Mouse (Mus musculus) heart, embryonic 10.5 days (tissue): ENCODE measurements around the gene Nipbl. TPM values are rescaled to one million over a fixed set of nuclear protein-coding genes. Genes with fewer than 3 reads are reported as not detected.
A peak's percentile ranks its signal among the peaks of the same experiment; 100 is the strongest.

Source experiments
- DNase-seq: peaks from one replicate; pipeline ENCODE4 v3.0.0-alpha.2; 2017; ENCODE audit warnings: low spot score
- H3K27ac ChIP-seq: fragments of 300-500 bp; sonication (generic); 2 replicates; pipeline ENCODE4 v1.5.1; 2016; ENCODE audit warnings: mild to moderate bottlenecking
- H3K27me3 ChIP-seq: fragments of 300-500 bp; sonication (generic); 2 replicates; pipeline ENCODE4 v1.6.1; 2016; ENCODE audit warnings: mild to moderate bottlenecking; ENCODE audit not compliant: poor library complexity, insufficient read depth, severe bottlenecking
- H3K36me3 ChIP-seq: fragments of 300-500 bp; sonication (generic); 2 replicates; pipeline ENCODE4 v1.6.1; 2016; ENCODE audit warnings: mild to moderate bottlenecking, moderate library complexity
- H3K4me1 ChIP-seq: fragments of 300-500 bp; sonication (generic); 2 replicates; pipeline ENCODE4 v1.6.1; 2016; ENCODE audit warnings: mild to moderate bottlenecking
- H3K4me3 ChIP-seq: fragments of 300-500 bp; sonication (generic); 2 replicates; pipeline ENCODE4 v1.5.1; 2016; ENCODE audit warnings: mild to moderate bottlenecking, moderate library complexity
- H3K9me3 ChIP-seq: fragments of 300-500 bp; sonication (generic); 2 replicates; pipeline ENCODE4 v1.6.1; 2016; ENCODE audit warnings: mild to moderate bottlenecking, moderate library complexity
- WGBS: fragments of 180-500 bp; shearing (Covaris S2); methylation state at CpG from one replicate; pipeline ENCODE4 v1.1.7; 2016; 5-methylcytosine and 5-hydroxymethylcytosine counted together
- polyA plus RNA-seq: library from polyadenylated mRNA; unstranded; fragments of >200 nt; fragmentation: Nextera tagmentation; extraction: Ambion mirVana; gene quantifications from 2 replicates; pipeline ENCODE4 v1.2.1, GENCODE M21; 2016

The Nipbl gene
- polyA plus RNA-seq, 1 experiment from 2014 or later, result 15.1 TPM

GRCm38 (mm10) chr15:8444890-8445597 lies 781 bp upstream of the Nipbl start:
- H3K4me1 ChIP-seq, result peaks cover 8% of the 10 kb centered on the region; the same call in 1 of the 2 replicates
- peak; percentile 93 for DNase-seq

GRCm38 (mm10) chr15:8443168-8443925 lies 916 bp downstream of the Nipbl start:
- H3K4me3 ChIP-seq, result peak overlapping the region; percentile 94
- no peak for DNase-seq
- no peaks in the 10 kb centered on the region for H3K9me3 ChIP-seq
- no peaks in the 10 kb centered on the region for H3K36me3 ChIP-seq
- under 1% methylated on average over 40 of the region's 40 CpGs for WGBS
- H3K27me3 ChIP-seq, result no peaks in the 10 kb centered on the region
- H3K4me1 ChIP-seq, result peaks cover 8% of the 10 kb centered on the region; the same call in 1 of the 2 replicates
- H3K27ac ChIP-seq, result peak overlapping the region; percentile 99

More at GRCm38 (mm10) chr15:8444890-8445597, 781 bp upstream of the Nipbl start:
- no peaks in the 10 kb centered on the region for H3K36me3 ChIP-seq
- H3K27ac ChIP-seq, result peak overlapping the region; percentile 99
- no peaks in the 10 kb centered on the region for H3K27me3 ChIP-seq
- H3K9me3 ChIP-seq, result no peaks in the 10 kb centered on the region
- H3K4me3 ChIP-seq, result peak overlapping the region; percentile 94
- under 1% methylated on average over 57 of the region's 57 CpGs for WGBS

- Histone ChIP-seq H3K4me1 (peaks cover 8% of the 10 kb centered on the region; the same call in 1 of the 2 replicates), H3K27me3 (no peaks in the 10 kb centered on the region), H3K36me3 (no peaks in the 10 kb centered on the region), H3K4me3 (peak overlapping the region; percentile 94), H3K9me3 (no peaks in the 10 kb centered on the region), H3K27ac (peak overlapping the region; percentile 99; the same call in 1 of the 2 replicates)
- 3% methylated on average over 6 of the region's 6 CpGs for WGBS
- no peak for DNase-seq
These were observed 1.5 kb downstream of the Nipbl start for GRCm38 (mm10) chr15:8442761-8443160.

GRCm38 (mm10) chr15:8442156-8442555 lies 2.1 kb downstream of the Nipbl start:
- H3K27me3 ChIP-seq, result no peaks in the 10 kb centered on the region
- peak; percentile 85 for DNase-seq
- H3K36me3 ChIP-seq, result no peaks in the 10 kb centered on the region
- 2% methylated on average over 11 of the region's 11 CpGs for WGBS
- peak overlapping the region; percentile 94 for H3K4me3 ChIP-seq
- H3K27ac ChIP-seq, result peak overlapping the region; percentile 99
- H3K9me3 ChIP-seq, result no peaks in the 10 kb centered on the region
- peaks cover 8% of the 10 kb centered on the region; the same call in 1 of the 2 replicates for H3K4me1 ChIP-seq

GRCm38 (mm10) chr15:8433239-8433947 lies 10.9 kb downstream of the Nipbl start:
- Histone ChIP-seq H3K4me1 (no peaks in the 10 kb centered on the region), H3K27me3 (no peaks in the 10 kb centered on the region), H3K36me3 (no peaks in the 10 kb centered on the region), H3K4me3 (no peak overlapping the region), H3K9me3 (no peaks in the 10 kb centered on the region), H3K27ac (no peak overlapping the region)
- 86% methylated on average over 2 of the region's 2 CpGs for WGBS
- DNase-seq, result no peak

- no peak overlapping the region for H3K4me3 ChIP-seq
- H3K9me3 ChIP-seq, result no peaks in the 10 kb centered on the region
- H3K27me3 ChIP-seq, result no peaks in the 10 kb centered on the region
- 93% methylated on average over 2 of the region's 2 CpGs for WGBS
- DNase-seq, result no peak
- H3K27ac ChIP-seq, result no peak overlapping the region
- H3K4me1 ChIP-seq, result no peaks in the 10 kb centered on the region
- H3K36me3 ChIP-seq, result no peaks in the 10 kb centered on the region
These were observed 11.7 kb downstream of the Nipbl start for GRCm38 (mm10) chr15:8432534-8432933.

- Histone ChIP-seq H3K4me1 (no peaks in the 10 kb centered on the region), H3K36me3 (no peaks in the 10 kb centered on the region), H3K4me3 (no peak overlapping the region), H3K27ac (no peak overlapping the region), H3K9me3 (no peaks in the 10 kb centered on the region), H3K27me3 (no peaks in the 10 kb centered on the region)
- WGBS, result 84% methylated on average over 5 of the region's 5 CpGs
- no peak for DNase-seq
These were observed 14.8 kb downstream of the Nipbl start for GRCm38 (mm10) chr15:8429502-8429901.

GRCm38 (mm10) chr15:8420909-8421308 lies 23.4 kb downstream of the Nipbl start:
- Histone ChIP-seq H3K36me3 (no peaks in the 10 kb centered on the region), H3K27me3 (no peaks in the 10 kb centered on the region), H3K4me3 (no peak overlapping the region), H3K27ac (no peak overlapping the region), H3K9me3 (no peaks in the 10 kb centered on the region), H3K4me1 (peaks cover 5% of the 10 kb centered on the region; the same call in 1 of the 2 replicates)
- 25% methylated on average over 6 of the region's 6 CpGs for whole genome bisulfite sequencing
- DNase-seq, result no peak

GRCm38 (mm10) chr15:8416500-8417138 lies 27.6 kb downstream of the Nipbl start:
- peaks cover 10% of the 10 kb centered on the region; the same call in 1 of the 2 replicates for H3K4me1 ChIP-seq
- H3K9me3 ChIP-seq, result no peaks in the 10 kb centered on the region
- H3K27ac ChIP-seq, result no peak overlapping the region
- H3K27me3 ChIP-seq, result no peaks in the 10 kb centered on the region
- WGBS, result 84% methylated on average over 4 of the region's 4 CpGs
- no peaks in the 10 kb centered on the region for H3K36me3 ChIP-seq
- DNase-seq, result no peak
- H3K4me3 ChIP-seq, result no peak overlapping the region

- Histone ChIP-seq H3K36me3 (no peaks in the 10 kb centered on the region), H3K4me1 (peaks cover 10% of the 10 kb centered on the region; the same call in 1 of the 2 replicates), H3K9me3 (no peaks in the 10 kb centered on the region), H3K27ac (no peak overlapping the region), H3K4me3 (no peak overlapping the region), H3K27me3 (no peaks in the 10 kb centered on the region)
- WGBS, result 39% methylated on average over 3 of the region's 3 CpGs
- DNase-seq, result no peak
These were observed 30.9 kb downstream of the Nipbl start for GRCm38 (mm10) chr15:8413356-8413755.

GRCm38 (mm10) chr15:8411873-8412272 lies 32.4 kb downstream of the Nipbl start:
- WGBS, result 60% methylated on average over 1 of the region's 1 CpGs
- Histone ChIP-seq H3K4me1 (peaks cover 10% of the 10 kb centered on the region; the same call in 1 of the 2 replicates), H3K27ac (no peak overlapping the region), H3K27me3 (no peaks in the 10 kb centered on the region), H3K4me3 (no peak overlapping the region), H3K36me3 (no peaks in the 10 kb centered on the region), H3K9me3 (no peaks in the 10 kb centered on the region)
- no peak for DNase-seq

- H3K4me3 ChIP-seq, result no peak overlapping the region
- H3K36me3 ChIP-seq, result no peaks in the 10 kb centered on the region
- no peaks in the 10 kb centered on the region for H3K27me3 ChIP-seq
- no peaks in the 10 kb centered on the region for H3K9me3 ChIP-seq
- DNase-seq, result no peak
- H3K4me1 ChIP-seq, result peaks cover 10% of the 10 kb centered on the region; the same call in 1 of the 2 replicates
- H3K27ac ChIP-seq, result no peak overlapping the region
- 19% methylated on average over 1 of the region's 1 CpGs for WGBS
These were observed 33.0 kb downstream of the Nipbl start for GRCm38 (mm10) chr15:8411168-8411837.
